Mouse (Mus musculus) neutrophil, adult 5-6 weeks (primary cell): Measurements from ENCODE around the gene Gm11541. TPM values are rescaled to one million over a fixed set of nuclear protein-coding genes. Genes with fewer than 3 reads are reported as not detected.
A peak's percentile ranks its signal among the peaks of the same experiment; 100 is the strongest.
"Not testable (repeated sequence)": the region's sequence is repeated elsewhere in the genome, so short reads cannot be mapped to it uniquely, and the experiment has no call there.

Source experiments
- ATAC-seq: fragments of 151-379, 151-347 bp; 2 replicates; pipeline ENCODE4 v1.8.0; 2017; ENCODE audit warnings: mild to moderate bottlenecking, moderate TSS enrichment; ENCODE audit not compliant: insufficient number of reproducible peaks, poor library complexity, low FRiP score, severe bottlenecking; ENCODE audit errors: extremely low read depth
- total RNA-seq: library from RNA; stranded (forward); fragments of 200-1000 nt; gene quantifications from 2 replicates; pipeline ENCODE4 v1.2.3, GENCODE M21; 2017

Gm11541 gene
- total RNA-seq, 1 experiment from 2014 or later: not detected

DNA sequence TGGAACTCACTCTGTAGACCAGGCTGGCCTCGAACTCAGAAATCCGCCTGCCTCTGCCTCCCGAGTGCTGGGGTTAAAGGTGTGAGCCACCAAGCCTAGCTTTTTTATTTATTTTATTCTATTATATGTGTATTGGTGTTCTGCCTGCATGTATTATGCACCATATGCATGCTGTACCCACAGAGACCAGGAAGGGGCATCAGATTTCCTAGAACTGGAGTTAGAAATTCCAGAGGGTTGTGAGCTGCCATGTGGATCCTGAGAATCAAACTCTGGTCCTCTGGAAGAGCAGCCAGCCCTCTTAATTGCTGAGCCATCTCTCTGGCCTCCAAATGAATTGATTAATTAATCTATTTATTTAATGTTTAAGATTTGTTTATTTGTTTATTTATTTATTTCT is 4.9 kb downstream of the Gm11541 start:
- no peak for ATAC-seq

- no peak for ATAC-seq
Measured at GRCm38 (mm10) chr11:94697703-94698464, 6.4 kb downstream of the Gm11541 start.

DNA sequence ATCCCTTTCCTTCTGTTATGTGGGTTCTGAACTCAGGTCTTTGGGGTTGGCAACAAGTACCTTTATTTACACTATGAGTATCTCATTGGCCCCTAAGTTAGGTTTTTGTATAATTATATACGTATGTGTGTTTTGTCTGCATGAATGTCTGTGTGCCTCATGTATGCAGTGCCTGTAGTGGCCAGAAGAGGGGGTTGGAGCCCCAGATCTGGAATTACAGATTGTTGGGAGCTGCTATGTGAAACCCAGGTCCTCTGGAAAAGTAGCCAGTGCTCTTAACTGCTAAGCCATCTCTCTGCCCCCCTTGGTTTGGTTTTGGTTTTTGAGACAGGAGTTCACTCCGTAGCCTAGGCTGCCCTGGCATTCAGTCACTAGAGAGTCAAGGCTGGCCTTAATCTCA is 7.2 kb downstream of the Gm11541 start:
- no peak for ATAC-seq

- no peak for ATAC-seq
Measured at GRCm38 (mm10) chr11:94695508-94695907, 8.8 kb downstream of the Gm11541 start.

GRCm38 (mm10) chr11:94692502-94692901 is 11.8 kb downstream of the Gm11541 start:
- not testable (repeated sequence) for ATAC-seq

DNA sequence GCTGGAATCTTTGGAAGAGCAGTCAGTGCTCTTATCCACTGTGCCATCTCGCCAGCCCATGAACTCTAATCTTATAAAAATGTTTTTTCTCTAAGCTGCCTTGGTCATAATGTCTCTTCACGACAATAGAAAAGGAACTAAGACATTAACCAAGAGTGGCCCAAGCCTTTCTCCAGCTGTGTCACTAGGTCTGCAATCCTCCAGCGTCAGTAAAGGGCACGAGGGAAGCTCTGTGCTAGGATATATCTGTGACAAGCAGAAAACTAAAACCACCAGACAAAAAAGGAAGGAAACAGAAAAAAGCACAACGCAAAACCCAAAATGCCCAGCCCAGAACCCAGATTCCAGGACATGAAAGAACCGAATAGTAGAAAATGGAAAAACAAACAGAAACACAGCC is 17.1 kb downstream of the Gm11541 start:
- no peak for ATAC-seq

GRCm38 (mm10) chr11:94682427-94682826 is 21.9 kb downstream of the Gm11541 start:
- no peak for ATAC-seq

DNA sequence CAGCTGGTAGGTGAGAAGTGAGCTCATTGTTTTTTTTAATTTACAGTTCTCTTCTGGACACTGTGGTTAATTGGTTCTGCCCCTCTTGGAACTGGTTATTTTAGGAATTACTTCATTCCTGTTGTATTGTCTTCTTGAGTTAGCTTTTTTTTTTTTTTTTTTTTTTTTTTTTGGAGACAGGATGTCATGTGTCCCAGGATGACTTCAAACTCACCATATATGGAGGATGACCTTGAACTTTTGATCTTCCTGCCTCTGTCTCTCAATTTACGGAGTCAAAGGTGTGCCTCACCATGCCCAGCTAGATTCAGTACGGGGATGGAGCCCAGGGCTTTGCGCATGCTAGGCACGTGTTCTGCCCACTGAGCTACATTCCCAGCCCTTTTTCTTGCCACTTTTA is 22.7 kb downstream of the Gm11541 start:
- no peak for ATAC-seq

DNA sequence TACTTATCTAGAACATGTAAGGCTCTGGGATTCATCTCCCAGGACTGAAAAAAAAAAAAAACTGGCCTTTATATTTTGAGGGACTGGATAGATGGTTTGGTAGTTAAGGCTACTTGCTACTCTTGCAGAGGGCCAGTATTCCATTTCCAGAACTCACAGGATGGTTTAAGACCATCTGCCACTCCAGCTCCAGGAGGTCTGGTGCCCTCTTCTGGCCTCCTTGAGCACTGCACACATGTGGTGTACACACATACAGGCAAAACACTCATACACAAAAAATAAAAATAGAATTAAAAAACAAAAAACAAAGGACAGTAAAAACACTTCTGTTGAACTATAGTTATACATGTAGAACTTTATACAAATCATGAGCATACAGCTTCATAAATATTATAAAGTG is 23.7 kb downstream of the Gm11541 start:
- ATAC-seq: no peak

GRCm38 (mm10) chr11:94677607-94678145 is 26.6 kb downstream of the Gm11541 start:
- no peak for ATAC-seq

DNA sequence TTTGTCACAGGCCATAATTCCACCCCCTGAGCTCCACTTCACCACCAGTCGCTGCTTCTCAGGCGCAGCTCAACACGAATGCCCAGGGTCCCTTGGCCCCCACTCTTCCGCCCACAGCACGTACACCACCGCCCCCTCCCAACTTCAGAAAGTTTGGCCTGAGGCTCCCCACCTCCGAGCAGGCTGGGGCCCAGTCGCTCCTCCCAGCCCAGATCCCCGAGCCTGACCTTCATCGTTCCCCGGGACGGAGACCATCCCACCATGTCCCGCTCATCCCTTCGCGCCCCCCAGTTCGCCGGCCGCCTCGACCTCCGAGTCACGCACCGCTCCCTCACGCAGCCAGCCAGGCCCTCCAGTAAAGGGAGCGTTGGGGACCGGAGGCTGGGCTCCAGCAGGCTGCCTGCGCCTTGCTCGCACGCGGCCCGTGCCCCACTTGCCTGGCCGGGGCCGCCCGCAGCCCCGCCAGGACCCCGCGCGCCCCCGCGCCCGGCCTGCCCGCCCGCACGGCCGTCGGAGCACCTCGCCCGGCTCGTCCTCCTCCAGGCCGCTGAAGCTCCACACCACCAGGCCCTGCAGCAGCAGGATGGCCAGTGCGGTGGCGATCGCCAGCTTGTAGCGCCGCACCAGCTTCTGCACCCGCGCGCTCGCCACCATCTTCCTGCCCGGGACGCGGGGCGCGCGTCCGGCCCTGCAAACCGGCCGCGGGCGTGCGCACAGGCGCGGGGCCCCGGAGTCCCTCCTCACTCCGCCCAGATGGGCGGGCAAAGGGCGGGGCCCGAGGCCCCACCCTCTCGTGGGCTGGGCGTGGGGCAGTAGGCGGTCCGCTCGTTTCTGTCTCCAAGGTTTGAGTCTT is 27.3 kb downstream of the Gm11541 start, which contains the start of gene Xylt2:
Gene Xylt2 (minus strand): TSS at position 762 of the 853 bp plus-strand sequence.
- peak; percentile 73 for ATAC-seq

- ATAC-seq: no peak
Measured at GRCm38 (mm10) chr11:94676308-94676707, 28.0 kb downstream of the Gm11541 start.

- no peak for ATAC-seq
Measured at GRCm38 (mm10) chr11:94675446-94675845, 28.9 kb downstream of the Gm11541 start.

DNA sequence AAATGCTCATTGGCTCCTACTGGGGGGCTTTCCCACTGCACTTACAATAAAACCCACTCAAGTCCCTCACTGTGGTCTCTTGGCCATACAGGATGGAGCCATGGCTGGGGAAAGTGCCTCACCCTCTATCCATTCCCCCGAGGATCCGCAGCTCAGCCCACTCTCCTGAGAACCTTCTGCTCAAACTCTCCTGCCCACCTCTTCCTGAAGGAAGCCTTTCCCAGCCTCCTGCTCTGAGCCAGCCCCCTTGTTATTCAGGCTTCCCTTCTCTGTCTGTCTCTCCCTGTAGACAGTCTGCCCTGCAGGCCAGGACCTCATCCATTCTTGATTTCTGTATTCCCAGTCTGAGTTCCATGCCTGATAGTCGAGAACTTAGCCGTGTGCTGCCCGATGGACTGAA is 29.3 kb downstream of the Gm11541 start:
- ATAC-seq: no peak

DNA sequence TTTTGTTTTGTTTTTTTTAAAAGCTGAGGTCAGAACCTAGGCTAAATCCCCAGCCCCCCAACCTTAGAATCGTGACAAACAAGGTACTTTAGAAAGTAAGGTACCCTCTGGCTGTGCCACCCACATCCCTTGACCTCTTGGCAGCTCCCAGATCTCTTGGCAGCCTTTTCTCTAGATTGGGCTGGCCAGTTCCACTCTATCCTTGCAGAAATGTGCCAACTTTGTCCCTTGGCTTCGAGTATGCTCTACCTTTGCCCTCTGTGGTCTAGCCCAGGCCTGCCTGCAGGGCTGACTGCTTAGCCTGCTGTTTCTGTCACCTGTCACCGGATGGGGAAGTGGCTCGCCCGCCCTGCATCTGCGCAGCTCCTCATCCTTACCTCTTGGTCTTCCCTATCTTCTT is 39.0 kb downstream of the Gm11541 start:
- no peak for ATAC-seq

- ATAC-seq: no peak
Measured at GRCm38 (mm10) chr11:94661344-94661743, 43.0 kb downstream of the Gm11541 start.

GRCm38 (mm10) chr11:94653663-94654436 is 50.4 kb downstream of the Gm11541 start, which contains the start of the genes Mrpl27 and Eme1:
Gene Mrpl27, plus strand, starts transcription at chr11:94653767.
Gene Eme1, minus strand, starts transcription at chr11:94653964.
- ATAC-seq: peak; percentile 76

DNA sequence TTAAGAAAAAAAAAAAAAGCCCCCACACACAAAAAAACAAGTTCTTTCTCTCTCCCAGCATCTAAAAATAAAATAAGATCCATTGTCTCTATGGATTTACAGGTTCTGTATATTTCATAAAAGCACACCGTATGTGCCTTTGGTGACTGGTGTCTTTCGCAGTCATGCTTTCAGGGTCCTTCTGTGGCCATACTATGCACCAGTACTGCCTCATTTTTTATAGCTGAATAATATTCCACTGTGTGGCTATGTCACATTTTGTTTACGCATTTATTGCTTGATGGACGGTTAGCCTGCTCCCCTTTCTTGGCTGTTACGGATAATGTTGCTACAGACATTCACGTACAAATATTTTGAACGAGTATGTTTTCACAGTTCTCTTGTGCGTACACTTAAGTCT is 51.3 kb downstream of the Gm11541 start:
- ATAC-seq: no peak

DNA sequence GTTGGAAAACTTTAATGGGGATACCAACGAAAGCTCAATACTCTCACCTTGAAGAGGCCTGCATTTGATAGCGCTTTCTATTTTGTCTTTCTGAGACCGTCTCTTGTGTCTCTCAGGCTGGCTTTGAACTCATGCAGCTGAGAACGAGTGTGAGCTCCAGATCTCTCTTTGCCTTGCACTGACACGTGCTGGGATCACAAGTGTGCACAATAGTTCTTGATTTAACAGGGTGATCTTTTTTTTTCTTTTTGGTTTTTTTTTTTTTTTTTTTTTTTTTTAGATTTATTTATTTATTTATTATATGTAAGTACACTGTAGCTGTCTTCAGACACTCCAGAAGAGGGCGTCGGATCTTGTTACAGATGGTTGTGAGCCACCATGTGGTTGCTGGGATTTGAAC is 53.1 kb downstream of the Gm11541 start:
- ATAC-seq: not testable (repeated sequence)
